Mouse (Mus musculus) layer of hippocampus, adult 18-20 months (tissue): ENCODE measurements at regions not wholly inside any gene's neighbourhood (a gene's known extent, or its start where the extent isn't known, plus 50 kb on each side); places are given as distances from the start of the nearest gene placed in this dataset.

Experiments used
- DNase-seq, 2 experiments: peaks; one replicate each; pipeline ENCODE4 v3.0.0; 2022; ENCODE audit warnings: low spot score in 2 of 2

GRCm38 (mm10) chr9:112608932-112609331, 373.2 kb upstream of the Arpp21 start:
- DNase-seq = peak; percentile 18 to 68

- DNase-seq = no peak
Measured at GRCm38 (mm10) chr9:112607221-112607620, 371.5 kb upstream of the Arpp21 start.

- DNase-seq = peak; percentile 4 to 54
Measured at GRCm38 (mm10) chr9:112595731-112596130, 360.0 kb upstream of the Arpp21 start.

GRCm38 (mm10) chr9:112590241-112590640, 354.5 kb upstream of the Arpp21 start:
- no peak for DNase-seq

GRCm38 (mm10) chr9:112573316-112573715, 337.6 kb upstream of the Arpp21 start:
- no peak for DNase-seq

- DNase-seq = no peak
Measured at GRCm38 (mm10) chr9:112561348-112561747, 325.6 kb upstream of the Arpp21 start.

GRCm38 (mm10) chr9:112560226-112560625, 324.5 kb upstream of the Arpp21 start:
- peak; percentile 5 to 6 for DNase-seq

GRCm38 (mm10) chr9:112537924-112538323, 302.2 kb upstream of the Arpp21 start:
- DNase-seq = peak in 1 of 2 experiments; percentile 12

- peak; percentile 51 to 64 for DNase-seq
Measured at GRCm38 (mm10) chr9:112525377-112525776, 289.6 kb upstream of the Arpp21 start.

- no peak for DNase-seq
Measured at GRCm38 (mm10) chr9:112523251-112523650, 287.5 kb upstream of the Arpp21 start.

- no peak for DNase-seq
Measured at GRCm38 (mm10) chr9:112510716-112511115, 275.0 kb upstream of the Arpp21 start.

- DNase-seq = no peak
Measured at GRCm38 (mm10) chr9:112506871-112507270, 271.1 kb upstream of the Arpp21 start.

GRCm38 (mm10) chr9:112498676-112499075, 262.9 kb upstream of the Arpp21 start:
- DNase-seq = no peak

GRCm38 (mm10) chr9:112495930-112496527, 260.3 kb upstream of the Arpp21 start:
- no peak for DNase-seq

- peak; percentile 4 to 34 for DNase-seq
Measured at GRCm38 (mm10) chr9:112490963-112491362, 255.2 kb upstream of the Arpp21 start.

GRCm38 (mm10) chr9:112476644-112477043, 240.9 kb upstream of the Arpp21 start:
- DNase-seq = no peak

GRCm38 (mm10) chr9:112457594-112457993, 221.9 kb upstream of the Arpp21 start:
- peak in 1 of 2 experiments; percentile 57 for DNase-seq

GRCm38 (mm10) chr9:112454706-112455105, 219.0 kb upstream of the Arpp21 start:
- peak; percentile 76 to 92 for DNase-seq

GRCm38 (mm10) chr9:112447515-112447914, 211.8 kb upstream of the Arpp21 start:
- DNase-seq = peak; percentile 54 to 82

GRCm38 (mm10) chr9:112446981-112447380, 211.2 kb upstream of the Arpp21 start:
- DNase-seq = no peak

GRCm38 (mm10) chr9:112446027-112446352, 210.3 kb upstream of the Arpp21 start:
- DNase-seq = no peak

- DNase-seq = no peak
Measured at GRCm38 (mm10) chr9:112445230-112446026, 209.7 kb upstream of the Arpp21 start.

GRCm38 (mm10) chr9:112444220-112444619, 208.5 kb upstream of the Arpp21 start:
- peak; percentile 29 to 81 for DNase-seq
